Mouse (Mus musculus): ENCODE measurements at regions not wholly inside any gene's neighbourhood (a gene's known extent, or its start where the extent isn't known, plus 50 kb on each side); places are given as distances from the start of the nearest gene placed in this dataset.

GRCm38 (mm10) chr2:61071025-61071424, 108.0 kb upstream of the Rbms1 start:
- peaks cover 6% of the 10 kb centered on the region for H3K4me1 ChIP-seq (ENCODE audit: control insufficient read depth, insufficient read depth, low read length)
- no peaks in the 10 kb centered on the region for H3K36me3 ChIP-seq (ENCODE audit: control insufficient read depth, insufficient read depth)
- 17% methylated on average over 3 of the region's 3 CpGs for WGBS
- H3K9me3 ChIP-seq (replicated peaks; ENCODE audit: control insufficient read depth, low read length): 0 out of 2 replicates have a peak, but pooled peaks cover under 1% of the 10 kb centered on the region
- H3K27ac ChIP-seq (ENCODE audit: low read length): 0 out of 2 replicates have a peak overlapping the region, but pooled peaks have one; percentile 24
- no peak overlapping the region for H3K4me2 ChIP-seq (ENCODE audit: low read depth, low read length)
- H3K27me3 ChIP-seq (ENCODE audit: control insufficient read depth, insufficient read depth, low read length): no peaks in the 10 kb centered on the region
- no peak overlapping the region for H3K4me3 ChIP-seq (ENCODE audit: low read length)
- ATAC-seq (replicated peaks; ENCODE audit: extremely low read depth, insufficient read depth, low FRiP score): no peak
- no peak overlapping the region for H3K9ac ChIP-seq (ENCODE audit: low read length)

GRCm38 (mm10) chr2:61067877-61068276, 104.9 kb upstream of the Rbms1 start:
- H3K4me1 ChIP-seq (ENCODE audit: control insufficient read depth, insufficient read depth, low read length): peaks cover 6% of the 10 kb centered on the region
- H3K36me3 ChIP-seq (ENCODE audit: control insufficient read depth, insufficient read depth): no peaks in the 10 kb centered on the region
- H3K27ac ChIP-seq (ENCODE audit: low read length): no peak overlapping the region
- no peak for ATAC-seq (replicated peaks; ENCODE audit: extremely low read depth, insufficient read depth, low FRiP score)
- H3K4me2 ChIP-seq (ENCODE audit: low read depth, low read length): no peak overlapping the region
- H3K4me3 ChIP-seq (ENCODE audit: low read length): no peak overlapping the region
- H3K9me3 ChIP-seq (replicated peaks; ENCODE audit: control insufficient read depth, low read length): 0 out of 2 replicates have a peak, but pooled peaks cover 3% of the 10 kb centered on the region
- no peaks in the 10 kb centered on the region for H3K27me3 ChIP-seq (ENCODE audit: control insufficient read depth, insufficient read depth, low read length)
- WGBS: 78% methylated on average over 2 of the region's 2 CpGs
- no peak overlapping the region for H3K9ac ChIP-seq (ENCODE audit: low read length)

GRCm38 (mm10) chr2:61062125-61062524, 99.1 kb upstream of the Rbms1 start:
- no peak for ATAC-seq (replicated peaks; ENCODE audit: extremely low read depth, insufficient read depth, low FRiP score)
- no peak overlapping the region for H3K9ac ChIP-seq (ENCODE audit: low read length)
- H3K4me1 ChIP-seq (ENCODE audit: control insufficient read depth, insufficient read depth, low read length): peaks cover 15% of the 10 kb centered on the region
- no peak overlapping the region for H3K4me3 ChIP-seq (ENCODE audit: low read length)
- no peak overlapping the region for H3K27ac ChIP-seq (ENCODE audit: low read length)
- H3K9me3 ChIP-seq (replicated peaks; ENCODE audit: control insufficient read depth, low read length): 0 out of 2 replicates have a peak, but pooled peaks cover 3% of the 10 kb centered on the region
- no peaks in the 10 kb centered on the region for H3K27me3 ChIP-seq (ENCODE audit: control insufficient read depth, insufficient read depth, low read length)
- no peak overlapping the region for H3K4me2 ChIP-seq (ENCODE audit: low read depth, low read length)
- WGBS: 53% methylated on average over 2 of the region's 2 CpGs
- H3K36me3 ChIP-seq (ENCODE audit: control insufficient read depth, insufficient read depth): no peaks in the 10 kb centered on the region

GRCm38 (mm10) chr2:61060906-61061305, 97.9 kb upstream of the Rbms1 start:
- no peak overlapping the region for H3K4me3 ChIP-seq (ENCODE audit: low read length)
- H3K9ac ChIP-seq (ENCODE audit: low read length): no peak overlapping the region
- ATAC-seq (replicated peaks; ENCODE audit: extremely low read depth, insufficient read depth, low FRiP score): no peak
- no peaks in the 10 kb centered on the region for H3K27me3 ChIP-seq (ENCODE audit: control insufficient read depth, insufficient read depth, low read length)
- H3K4me2 ChIP-seq (ENCODE audit: low read depth, low read length): no peak overlapping the region
- H3K36me3 ChIP-seq (ENCODE audit: control insufficient read depth, insufficient read depth): no peaks in the 10 kb centered on the region
- 0 out of 2 replicates have a peak, but pooled peaks cover 1% of the 10 kb centered on the region for H3K9me3 ChIP-seq (replicated peaks; ENCODE audit: control insufficient read depth, low read length)
- H3K4me1 ChIP-seq (ENCODE audit: control insufficient read depth, insufficient read depth, low read length): peaks cover 15% of the 10 kb centered on the region
- H3K27ac ChIP-seq (ENCODE audit: low read length): no peak overlapping the region
- 69% methylated on average over 1 of the region's 1 CpGs for WGBS

GRCm38 (mm10) chr2:61058545-61059235, 95.7 kb upstream of the Rbms1 start:
- 34% methylated on average over 6 of the region's 6 CpGs for WGBS
- ATAC-seq (replicated peaks; ENCODE audit: extremely low read depth, insufficient read depth, low FRiP score): no peak
- H3K4me2 ChIP-seq (ENCODE audit: low read depth, low read length): no peak overlapping the region

GRCm38 (mm10) chr2:61052296-61052695, 89.3 kb upstream of the Rbms1 start:
- no peaks in the 10 kb centered on the region for H3K9me3 ChIP-seq (replicated peaks; ENCODE audit: control insufficient read depth, low read length)
- H3K4me1 ChIP-seq (ENCODE audit: control insufficient read depth, insufficient read depth, low read length): 0 out of 2 replicates have a peak, but pooled peaks cover 4% of the 10 kb centered on the region
- no peak overlapping the region for H3K4me2 ChIP-seq (ENCODE audit: low read depth, low read length)
- no peak overlapping the region for H3K27ac ChIP-seq (ENCODE audit: low read length)
- H3K4me3 ChIP-seq (ENCODE audit: low read length): no peak overlapping the region
- no peak overlapping the region for H3K9ac ChIP-seq (ENCODE audit: low read length)
- WGBS: 56% methylated on average over 9 of the region's 9 CpGs
- no peaks in the 10 kb centered on the region for H3K27me3 ChIP-seq (ENCODE audit: control insufficient read depth, insufficient read depth, low read length)
- H3K36me3 ChIP-seq (ENCODE audit: control insufficient read depth, insufficient read depth): no peaks in the 10 kb centered on the region
- ATAC-seq (replicated peaks; ENCODE audit: extremely low read depth, insufficient read depth, low FRiP score): peak; percentile 45; the same call in 1 of the 2 replicates

More at GRCm38 (mm10) chr2:61058545-61059235, 95.7 kb upstream of the Rbms1 start:
- Histone ChIP-seq H3K4me1 (ENCODE audit: control insufficient read depth, insufficient read depth, low read length) (peaks cover 15% of the 10 kb centered on the region), H3K9ac (ENCODE audit: low read length) (0 out of 2 replicates have a peak overlapping the region, but pooled peaks have one; percentile 30), H3K27ac (ENCODE audit: low read length) (0 out of 2 replicates have a peak overlapping the region, but pooled peaks have one; percentile 13), H3K36me3 (ENCODE audit: control insufficient read depth, insufficient read depth) (no peaks in the 10 kb centered on the region), H3K27me3 (ENCODE audit: control insufficient read depth, insufficient read depth, low read length) (no peaks in the 10 kb centered on the region), H3K9me3 (replicated peaks; ENCODE audit: control insufficient read depth, low read length) (no peaks in the 10 kb centered on the region), H3K4me3 (ENCODE audit: low read length) (no peak overlapping the region)

- Histone ChIP-seq H3K9me3 (replicated peaks; ENCODE audit: control insufficient read depth, low read length) (no peaks in the 10 kb centered on the region), H3K4me1 (ENCODE audit: control insufficient read depth, insufficient read depth, low read length) (0 out of 2 replicates have a peak, but pooled peaks cover 4% of the 10 kb centered on the region), H3K4me3 (ENCODE audit: low read length) (no peak overlapping the region), H3K27ac (ENCODE audit: low read length) (no peak overlapping the region), H3K27me3 (ENCODE audit: control insufficient read depth, insufficient read depth, low read length) (no peaks in the 10 kb centered on the region), H3K4me2 (ENCODE audit: low read depth, low read length) (no peak overlapping the region), H3K36me3 (ENCODE audit: control insufficient read depth, insufficient read depth) (no peaks in the 10 kb centered on the region), H3K9ac (ENCODE audit: low read length) (no peak overlapping the region)
- WGBS: 79% methylated on average over 8 of the region's 8 CpGs
- ATAC-seq (replicated peaks; ENCODE audit: extremely low read depth, insufficient read depth, low FRiP score): no peak
Measured at GRCm38 (mm10) chr2:61051808-61052207, 88.8 kb upstream of the Rbms1 start.

- H3K4me1 ChIP-seq (ENCODE audit: control insufficient read depth, insufficient read depth, low read length): peaks cover 10% of the 10 kb centered on the region
- peak overlapping the region; percentile 46 for H3K27ac ChIP-seq (ENCODE audit: low read length)
- H3K4me2 ChIP-seq (ENCODE audit: low read depth, low read length): no peak overlapping the region
- peak; percentile 58 for ATAC-seq (replicated peaks; ENCODE audit: extremely low read depth, insufficient read depth, low FRiP score)
- H3K9me3 ChIP-seq (replicated peaks; ENCODE audit: control insufficient read depth, low read length): no peaks in the 10 kb centered on the region
- no peak overlapping the region for H3K9ac ChIP-seq (ENCODE audit: low read length)
- no peak overlapping the region for H3K4me3 ChIP-seq (ENCODE audit: low read length)
- H3K27me3 ChIP-seq (ENCODE audit: control insufficient read depth, insufficient read depth, low read length): no peaks in the 10 kb centered on the region
- H3K36me3 ChIP-seq (ENCODE audit: control insufficient read depth, insufficient read depth): no peaks in the 10 kb centered on the region
- 60% methylated on average over 5 of the region's 5 CpGs for WGBS
Measured at GRCm38 (mm10) chr2:61046111-61046767, 83.2 kb upstream of the Rbms1 start.

GRCm38 (mm10) chr2:61045467-61045866, 82.5 kb upstream of the Rbms1 start:
- Histone ChIP-seq H3K4me3 (ENCODE audit: low read length) (no peak overlapping the region), H3K27ac (ENCODE audit: low read length) (peak overlapping the region; percentile 10), H3K4me1 (ENCODE audit: control insufficient read depth, insufficient read depth, low read length) (peaks cover 10% of the 10 kb centered on the region), H3K36me3 (ENCODE audit: control insufficient read depth, insufficient read depth) (no peaks in the 10 kb centered on the region), H3K9me3 (replicated peaks; ENCODE audit: control insufficient read depth, low read length) (no peaks in the 10 kb centered on the region), H3K4me2 (ENCODE audit: low read depth, low read length) (no peak overlapping the region), H3K27me3 (ENCODE audit: control insufficient read depth, insufficient read depth, low read length) (no peaks in the 10 kb centered on the region), H3K9ac (ENCODE audit: low read length) (no peak overlapping the region)
- ATAC-seq (replicated peaks; ENCODE audit: extremely low read depth, insufficient read depth, low FRiP score): peak; percentile 81
- WGBS: 47% methylated on average over 6 of the region's 6 CpGs
